Mouse (Mus musculus): Measurements from ENCODE around the gene Zfp989.
"Not testable (repeated sequence)": the region's sequence is repeated elsewhere in the genome, so short reads cannot be mapped to it uniquely, and the experiment has no call there.

Gene Zfp989

DNA sequence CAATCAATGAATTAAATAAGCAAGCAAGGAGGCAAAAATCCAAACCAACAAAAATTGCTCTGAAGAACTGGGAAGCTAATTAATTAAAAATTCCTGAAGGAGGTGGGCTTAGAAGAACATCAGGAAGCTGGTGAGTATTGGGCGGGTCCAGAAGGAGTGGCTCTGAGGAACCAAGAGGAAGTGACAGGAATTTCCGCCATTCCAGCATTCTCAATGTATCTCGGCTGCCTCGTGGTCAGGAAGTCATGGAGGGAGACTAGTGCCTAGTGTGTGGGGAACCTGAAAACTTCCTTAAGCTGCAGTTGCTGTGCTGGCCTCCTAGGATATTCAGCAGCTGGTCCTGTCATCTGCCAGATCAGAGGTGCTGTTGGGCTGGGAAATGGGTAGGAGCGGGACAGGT is at the start of gene Zfp989:
Zfp989 (plus strand) TSS at position 220 of the 400 bp plus-strand sequence.
- not testable (repeated sequence) for DNase-seq (ENCODE audit: low read depth, low spot score)

DNA sequence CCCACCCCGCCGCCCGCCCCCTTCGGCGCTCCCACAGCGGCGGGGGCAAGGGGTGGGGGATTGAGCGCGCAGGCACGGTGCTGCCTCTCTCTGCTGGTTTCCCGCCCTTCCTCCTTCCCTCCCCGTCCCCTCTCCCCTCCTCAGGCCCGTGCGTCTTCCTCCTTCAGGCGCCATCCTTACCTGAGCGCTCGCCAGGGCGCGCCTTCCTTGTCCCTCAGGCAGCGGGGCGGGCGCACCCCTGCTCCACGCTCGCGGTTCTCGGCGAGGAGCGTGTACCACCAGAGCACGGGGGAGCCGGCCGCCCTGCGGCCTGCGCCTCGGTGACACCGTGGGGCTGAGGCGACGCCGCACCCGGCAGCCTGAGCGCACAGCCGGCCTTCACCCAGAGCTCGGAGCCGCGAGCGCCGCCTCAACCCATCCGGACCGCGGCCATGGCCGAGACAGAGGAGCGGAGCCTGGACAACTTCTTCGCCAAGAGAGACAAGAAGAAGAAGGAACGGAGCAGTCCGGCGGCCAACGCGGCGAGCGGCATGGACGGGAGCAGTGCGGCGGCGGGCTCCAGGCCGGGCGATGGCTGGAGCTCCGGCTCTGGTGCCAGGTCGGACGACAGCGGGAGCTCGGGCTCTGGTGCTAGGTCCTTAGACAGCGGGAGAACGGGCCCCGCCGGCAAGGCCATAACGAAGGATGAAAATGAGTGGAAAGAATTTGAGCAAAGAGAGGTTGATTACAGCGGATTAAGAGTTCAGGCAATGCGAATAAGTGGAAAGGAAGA is 39.3 kb upstream of the Zfp989 start:
- peak; percentile 30 for DNase-seq (ENCODE audit: low read depth, low spot score)

DNA sequence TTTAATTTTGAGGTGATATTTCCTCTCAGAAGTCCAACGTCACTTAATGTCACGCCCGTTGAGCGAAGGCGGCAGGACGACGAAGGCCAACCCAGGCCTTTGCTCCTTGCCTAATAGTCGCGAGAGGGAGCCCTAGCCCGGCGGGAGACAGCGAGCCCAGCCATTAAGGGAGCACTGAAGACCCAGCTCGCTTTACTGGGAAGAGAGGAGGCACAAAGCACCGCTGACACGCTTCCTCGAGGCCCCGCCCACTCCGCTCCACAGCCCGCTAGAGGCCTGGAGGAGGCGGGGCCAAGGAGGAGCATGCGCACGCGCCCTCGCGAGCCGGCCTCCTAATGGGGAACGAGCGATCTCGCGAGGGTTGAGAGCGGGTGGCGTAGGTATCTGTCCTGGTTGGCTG is 30.1 kb upstream of the Zfp989 start:
- not testable (repeated sequence) for DNase-seq (ENCODE audit: low read depth, low spot score)

DNA sequence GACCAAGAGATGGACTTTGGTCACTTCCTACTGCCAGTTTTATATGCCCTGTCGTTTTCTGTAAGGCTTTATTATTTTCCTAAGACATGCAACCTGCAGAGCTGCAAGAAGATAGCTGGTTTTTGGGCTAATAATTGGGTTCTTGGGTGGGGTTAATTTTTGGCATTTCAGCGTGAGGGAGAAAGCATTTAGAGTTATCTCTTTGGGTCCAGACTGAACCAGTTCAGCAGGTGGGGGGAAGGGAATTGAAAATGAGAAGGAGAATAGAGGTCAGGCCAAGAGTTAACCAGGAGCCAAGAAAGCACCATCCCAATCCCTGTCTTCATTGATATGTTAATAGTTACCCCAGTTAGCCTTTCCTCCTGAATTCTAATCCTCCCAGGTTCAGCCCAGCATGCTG is 4.8 kb downstream of the Zfp989 start:
- not testable (repeated sequence) for DNase-seq (ENCODE audit: low read depth, low spot score)

DNA sequence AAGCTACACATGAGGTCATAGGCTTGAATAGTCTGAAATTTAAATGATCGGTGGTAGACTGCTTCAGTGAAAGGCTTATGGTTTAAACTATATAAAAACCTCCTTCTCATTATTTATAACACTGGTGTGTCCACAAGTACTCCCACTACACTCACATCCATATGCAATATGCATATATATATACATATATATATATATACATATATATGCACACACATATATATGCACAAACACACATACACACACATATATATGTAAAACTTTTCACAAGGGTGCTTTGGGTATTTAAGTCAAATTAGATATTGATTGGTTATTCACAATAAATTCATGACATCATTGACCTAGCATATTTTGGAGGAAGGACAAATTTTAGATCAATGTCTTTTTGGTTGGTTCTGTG is 46.6 kb downstream of the Zfp989 start:
- DNase-seq (ENCODE audit: low read depth, low spot score), result not testable (repeated sequence)

DNA sequence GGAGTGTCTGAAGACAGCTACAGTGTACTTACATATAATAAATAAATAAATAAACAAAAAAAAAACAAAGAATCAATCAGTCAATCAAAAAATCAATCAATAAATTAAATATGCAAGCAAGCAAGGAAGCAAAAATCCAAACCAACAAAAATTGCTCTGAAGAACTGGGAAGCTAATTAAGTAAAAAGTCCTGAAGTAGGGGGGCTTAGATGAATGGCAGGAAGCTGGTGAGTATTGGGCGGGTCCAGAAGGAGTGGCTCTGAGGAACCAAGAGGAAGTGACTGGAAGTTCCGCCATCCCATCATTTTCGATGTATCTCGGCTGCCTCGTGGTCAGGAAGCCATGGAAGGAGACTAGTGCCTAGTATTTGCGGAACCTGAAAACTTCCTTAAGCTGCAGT is 49.8 kb downstream of the Zfp989 start, which contains the start of gene Rex2:
Rex2 (plus strand) TSS at position 301 of the 400 bp plus-strand sequence.
- DNase-seq (ENCODE audit: low read depth, low spot score), result not testable (repeated sequence)

DNA sequence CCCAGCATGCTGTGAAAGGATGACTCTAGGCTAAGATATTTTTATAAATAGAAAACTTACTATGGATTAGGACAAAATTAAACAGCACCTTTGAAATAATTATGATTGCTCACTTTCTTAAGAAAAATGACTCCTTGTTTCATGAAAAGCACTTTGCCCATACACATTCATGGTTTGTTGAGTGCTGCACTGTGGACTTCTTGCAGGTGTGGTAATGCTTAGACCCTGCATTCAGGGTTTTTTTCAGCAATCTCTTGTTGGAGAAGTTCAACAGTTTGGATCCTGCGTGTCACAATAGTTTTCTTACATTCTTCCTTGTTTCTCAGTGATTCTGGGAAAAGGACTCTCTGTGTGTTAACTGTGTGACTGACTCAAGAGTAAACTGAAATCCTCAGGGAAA is 54.6 kb downstream of the Zfp989 start:
- not testable (repeated sequence) for DNase-seq (ENCODE audit: low read depth, low spot score)

DNA sequence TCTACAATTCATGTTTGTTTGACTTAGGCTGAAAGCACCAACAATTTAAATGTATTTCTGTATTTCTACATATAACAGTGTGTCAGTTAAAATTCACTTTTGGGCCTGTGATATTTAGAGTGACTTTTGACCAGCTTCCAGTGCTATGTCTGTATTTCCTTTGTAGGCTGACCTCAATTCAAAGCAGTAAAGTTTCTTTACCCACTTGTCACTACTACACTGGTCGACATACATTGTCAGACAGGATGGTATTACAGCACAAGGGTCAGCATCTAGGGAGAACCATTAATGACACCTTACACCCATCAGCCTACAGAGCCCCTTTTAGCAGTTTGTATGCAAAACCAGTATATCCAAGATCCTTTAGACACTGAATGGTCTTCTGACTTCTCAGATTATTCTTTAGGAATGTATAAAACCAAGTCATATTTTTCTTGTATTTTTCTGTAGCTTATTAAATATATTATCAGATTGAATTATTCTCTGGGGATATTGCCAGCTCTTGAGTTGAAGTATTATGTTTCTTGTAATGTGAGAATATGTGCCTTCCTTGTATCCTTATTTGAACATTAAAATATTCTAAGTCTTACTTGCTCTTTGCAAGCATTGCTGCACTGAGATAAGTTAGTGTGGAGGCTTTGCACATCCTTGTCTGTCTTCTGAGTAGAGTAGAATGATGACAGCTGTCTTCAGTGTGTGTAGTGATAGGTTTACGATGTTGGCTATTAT is 59.7 kb downstream of the Zfp989 start:
- DNase-seq (ENCODE audit: low read depth, low spot score), result not testable (repeated sequence)
